Mouse (Mus musculus): ENCODE data around the gene Scn8a.

GRCm38 (mm10) chr15:100903811-100904210 lies 34.2 kb downstream of the Scn8a start:
- TF ChIP-seq POLR2A (IDR thresholded peaks at IDR 0.05; ENCODE audit: borderline replicate concordance, insufficient read depth, low read length) (no peak), CTCF (IDR thresholded peaks at IDR 0.05; ENCODE audit: borderline replicate concordance, insufficient read depth, low read depth, low read length) (no peak)

Data from cerebellum, adult 2 months (tissue).